Mouse (Mus musculus) spleen, adult 18-20 months (tissue): Measurements from ENCODE around the gene Trim8.

Source experiments
- DNase-seq, 2 experiments: peaks; one replicate each; pipeline ENCODE4 v3.0.0; 2022; ENCODE audit warnings: mixed read lengths in 2 of 2

Gene Trim8

GRCm38 (mm10) chr19:46501401-46502068 is at the start of gene Trim8:
Gene Trim8 (plus strand): TSS chr19:46501702.
- peak; percentile 67 to 73 for DNase-seq

GRCm38 (mm10) chr19:46452052-46452827 is 49.3 kb upstream of the Trim8 start:
- peak in 1 of 2 experiments; percentile 48 for DNase-seq

GRCm38 (mm10) chr19:46452916-46453315 is 48.6 kb upstream of the Trim8 start:
- no peak for DNase-seq

- no peak for DNase-seq
These were observed 47.2 kb upstream of the Trim8 start for GRCm38 (mm10) chr19:46454126-46454880.

- no peak for DNase-seq
These were observed 46.5 kb upstream of the Trim8 start for GRCm38 (mm10) chr19:46455032-46455431.

GRCm38 (mm10) chr19:46455556-46455955 is 45.9 kb upstream of the Trim8 start:
- DNase-seq: no peak

GRCm38 (mm10) chr19:46456018-46456735 is 45.3 kb upstream of the Trim8 start:
- DNase-seq: no peak

- DNase-seq: no peak
These were observed 43.7 kb upstream of the Trim8 start for GRCm38 (mm10) chr19:46457798-46458197.

GRCm38 (mm10) chr19:46459256-46459655 is 42.2 kb upstream of the Trim8 start:
- DNase-seq: no peak

- no peak for DNase-seq
These were observed 41.6 kb upstream of the Trim8 start for GRCm38 (mm10) chr19:46459889-46460288.

- DNase-seq: no peak
These were observed 38.9 kb upstream of the Trim8 start for GRCm38 (mm10) chr19:46462574-46462973.

- DNase-seq: no peak
These were observed 38.1 kb upstream of the Trim8 start for GRCm38 (mm10) chr19:46463446-46463845.

GRCm38 (mm10) chr19:46466160-46466559 is 35.3 kb upstream of the Trim8 start:
- peak; percentile 68 to 76 for DNase-seq

- DNase-seq: peak; percentile 30 to 38
These were observed 34.4 kb upstream of the Trim8 start for GRCm38 (mm10) chr19:46467051-46467503.

GRCm38 (mm10) chr19:46470364-46471240 is 30.9 kb upstream of the Trim8 start:
- DNase-seq: no peak

GRCm38 (mm10) chr19:46471324-46472093 is 30.0 kb upstream of the Trim8 start:
- DNase-seq: no peak

GRCm38 (mm10) chr19:46477432-46477845 is 24.1 kb upstream of the Trim8 start:
- no peak for DNase-seq

- no peak for DNase-seq
These were observed 23.3 kb upstream of the Trim8 start for GRCm38 (mm10) chr19:46478242-46478641.

GRCm38 (mm10) chr19:46478826-46479225 is 22.7 kb upstream of the Trim8 start:
- no peak for DNase-seq

- no peak for DNase-seq
These were observed 22.0 kb upstream of the Trim8 start for GRCm38 (mm10) chr19:46479306-46480075.
